Mouse (Mus musculus) stomach, embryonic 14.5 days (tissue): Measurements from ENCODE around the gene Sparcl1. TPM values are rescaled to one million over a fixed set of nuclear protein-coding genes. Genes with fewer than 3 reads are reported as not detected.

ENCODE experiments used
- ATAC-seq: fragments of 200-750 bp; cut with Nextera tagmentation; 2 replicates; pipeline ENCODE4 v1.8.0; 2017; ENCODE audit warnings: low read depth, moderate TSS enrichment; ENCODE audit not compliant: insufficient number of reproducible peaks, insufficient read depth, low FRiP score
- H3K27ac ChIP-seq: fragments of 300-500 bp; sonication (generic); 2 replicates; pipeline ENCODE4 v1.5.1; 2014; ENCODE audit warnings: mild to moderate bottlenecking, low read length, moderate library complexity, mixed read lengths
- H3K27me3 ChIP-seq: fragments of 300-500 bp; sonication (generic); 2 replicates; pipeline ENCODE4 v1.6.1; 2014; ENCODE audit warnings: low read length, control low read depth, mixed read lengths; ENCODE audit not compliant: control insufficient read depth, insufficient read depth
- H3K36me3 ChIP-seq: fragments of 300-500 bp; sonication (generic); 2 replicates; pipeline ENCODE4 v1.6.1; 2014; ENCODE audit warnings: mild to moderate bottlenecking, control low read depth, low read length, moderate library complexity, mixed read lengths; ENCODE audit not compliant: control insufficient read depth, insufficient read depth
- H3K4me1 ChIP-seq: fragments of 300-500 bp; sonication (generic); 2 replicates; pipeline ENCODE4 v1.6.1; 2014; ENCODE audit warnings: low read length, control low read depth, mixed read lengths; ENCODE audit not compliant: control insufficient read depth, insufficient read depth
- H3K4me2 ChIP-seq: fragments of 300-500 bp; sonication (generic); replicated peaks from 2 replicates; pipeline ENCODE4 v1.6.1; 2014; ENCODE audit warnings: low read depth, low read length, control low read depth
- H3K4me3 ChIP-seq: fragments of 300-500 bp; sonication (generic); 2 replicates; pipeline ENCODE4 v1.5.1; 2014; ENCODE audit warnings: low read depth, low read length, control low read depth
- H3K9ac ChIP-seq: fragments of 300-500 bp; sonication (generic); replicated peaks from 2 replicates; pipeline ENCODE4 v1.6.1; 2014; ENCODE audit warnings: low read depth, mild to moderate bottlenecking, control low read depth, low read length, moderate library complexity, mixed read lengths
- H3K9me3 ChIP-seq: fragments of 300-500 bp; sonication (generic); 2 replicates; pipeline ENCODE4 v1.6.1; 2016; ENCODE audit warnings: low read depth, low read length, control low read depth; ENCODE audit not compliant: control insufficient read depth
- WGBS: fragments of 180-500 bp; shearing (Covaris S2); extraction: QIAGEN DNeasy Blood & Tissue Kit; methylation state at CpG from one replicate; pipeline ENCODE4 v1.1.7; 2014; 5-methylcytosine and 5-hydroxymethylcytosine counted together
- polyA plus RNA-seq: library from polyadenylated mRNA; unstranded; fragments of >200 nt; fragmentation: Nextera tagmentation; extraction: Ambion mirVana; gene quantifications from 2 replicates; pipeline ENCODE4 v1.2.1, GENCODE M21; 2014

The Sparcl1 gene
- polyA plus RNA-seq, 1 experiment from 2014 or later = 300 TPM

DNA sequence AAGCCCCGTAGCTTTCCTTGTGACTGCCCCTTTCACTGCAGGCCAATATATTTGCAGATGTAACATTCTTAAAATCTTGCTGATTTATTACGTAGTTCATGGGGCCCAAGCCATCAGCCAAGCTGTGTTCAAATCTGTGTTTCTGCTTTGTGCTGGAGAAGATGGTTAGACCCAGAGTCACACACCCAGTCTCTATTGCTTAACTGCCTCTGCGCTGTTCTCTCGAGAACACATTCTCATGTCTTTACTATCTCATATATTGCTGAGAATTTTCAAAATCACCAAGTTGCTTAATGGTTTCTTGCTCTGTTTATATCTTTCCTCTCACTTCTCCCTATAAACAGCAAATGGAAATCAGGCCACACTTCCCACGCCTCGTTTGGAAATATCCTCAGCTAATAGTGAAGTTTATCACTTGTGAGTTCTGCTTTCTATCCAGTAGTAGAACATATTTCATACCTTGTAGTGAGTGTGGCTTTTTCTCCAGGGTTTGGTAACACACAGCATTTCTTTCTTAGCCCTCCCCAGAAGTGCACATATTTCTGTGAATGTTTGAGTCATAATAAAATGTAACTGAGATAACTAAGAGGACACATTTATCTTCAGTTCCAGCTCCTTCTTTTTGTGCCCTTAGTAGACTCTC lies 10.6 kb upstream of the Sparcl1 start:
- 49% methylated on average over 6 of the region's 6 CpGs for WGBS
- H3K4me1 ChIP-seq = peaks cover 3% of the 10 kb centered on the region; the same call in 1 of the 2 replicates
- H3K4me3 ChIP-seq = no peak overlapping the region
- H3K27me3 ChIP-seq = no peaks in the 10 kb centered on the region
- no peak overlapping the region; the same call in 1 of the 2 replicates for H3K27ac ChIP-seq
- no peak for ATAC-seq
- H3K9ac ChIP-seq = no peak overlapping the region
- no peaks in the 10 kb centered on the region for H3K36me3 ChIP-seq
- H3K4me2 ChIP-seq = no peak overlapping the region
- no peaks in the 10 kb centered on the region for H3K9me3 ChIP-seq

- ATAC-seq = no peak
Observed at GRCm38 (mm10) chr5:104115890-104116289, 2.4 kb upstream of the Sparcl1 start.

GRCm38 (mm10) chr5:104115118-104115517 lies 1.6 kb upstream of the Sparcl1 start:
- Histone ChIP-seq H3K27me3 (no peaks in the 10 kb centered on the region), H3K9me3 (no peaks in the 10 kb centered on the region), H3K4me2 (no peak overlapping the region), H3K4me3 (no peak overlapping the region), H3K4me1 (peaks cover 24% of the 10 kb centered on the region), H3K36me3 (no peaks in the 10 kb centered on the region), H3K27ac (peak overlapping the region; percentile 86; the same call in 1 of the 2 replicates), H3K9ac (no peak overlapping the region)
- 0 out of 2 replicates have a peak, but pooled peaks have one; percentile 35 for ATAC-seq
- 30% methylated on average over 14 of the region's 14 CpGs for WGBS

More at GRCm38 (mm10) chr5:104115890-104116289, 2.4 kb upstream of the Sparcl1 start:
- H3K27me3 ChIP-seq = no peaks in the 10 kb centered on the region
- H3K4me3 ChIP-seq = no peak overlapping the region
- peaks cover 21% of the 10 kb centered on the region for H3K4me1 ChIP-seq
- H3K4me2 ChIP-seq = no peak overlapping the region
- H3K9ac ChIP-seq = no peak overlapping the region
- 0 out of 2 replicates have a peak overlapping the region, but pooled peaks have one; percentile 33 for H3K27ac ChIP-seq
- H3K36me3 ChIP-seq = no peaks in the 10 kb centered on the region
- no peaks in the 10 kb centered on the region for H3K9me3 ChIP-seq
- 75% methylated on average over 4 of the region's 4 CpGs for WGBS

GRCm38 (mm10) chr5:104112511-104112910 lies 1.0 kb downstream of the Sparcl1 start:
- peak overlapping the region; percentile 41 for H3K9ac ChIP-seq
- H3K4me2 ChIP-seq = peak overlapping the region; percentile 41
- no peaks in the 10 kb centered on the region for H3K27me3 ChIP-seq
- peak overlapping the region; percentile 86 for H3K27ac ChIP-seq
- ATAC-seq = no peak
- H3K4me1 ChIP-seq = peaks cover 39% of the 10 kb centered on the region
- peak overlapping the region; percentile 36 for H3K4me3 ChIP-seq
- 21% methylated on average over 5 of the region's 5 CpGs for WGBS
- no peaks in the 10 kb centered on the region for H3K36me3 ChIP-seq
- H3K9me3 ChIP-seq = no peaks in the 10 kb centered on the region

- Histone ChIP-seq H3K4me3 (peak overlapping the region; percentile 36), H3K36me3 (no peaks in the 10 kb centered on the region), H3K9ac (peak overlapping the region; percentile 41), H3K4me2 (peak overlapping the region; percentile 41), H3K27me3 (no peaks in the 10 kb centered on the region), H3K4me1 (peaks cover 39% of the 10 kb centered on the region), H3K9me3 (no peaks in the 10 kb centered on the region), H3K27ac (peak overlapping the region; percentile 86)
- no peak for ATAC-seq
- WGBS = 14% methylated on average over 9 of the region's 9 CpGs
Observed at GRCm38 (mm10) chr5:104112016-104112415, 1.5 kb downstream of the Sparcl1 start.

GRCm38 (mm10) chr5:104110171-104110920 lies 3.2 kb downstream of the Sparcl1 start:
- no peaks in the 10 kb centered on the region for H3K9me3 ChIP-seq
- no peak for ATAC-seq
- H3K4me3 ChIP-seq = peak overlapping the region; percentile 36; the same call in 1 of the 2 replicates
- peak overlapping the region; percentile 86; the same call in 1 of the 2 replicates for H3K27ac ChIP-seq
- WGBS = 49% methylated on average over 9 of the region's 9 CpGs
- no peaks in the 10 kb centered on the region for H3K27me3 ChIP-seq
- H3K9ac ChIP-seq = no peak overlapping the region
- H3K36me3 ChIP-seq = no peaks in the 10 kb centered on the region
- peaks cover 37% of the 10 kb centered on the region for H3K4me1 ChIP-seq
- peak overlapping the region; percentile 41 for H3K4me2 ChIP-seq

GRCm38 (mm10) chr5:104109516-104109915 lies 4.0 kb downstream of the Sparcl1 start:
- ATAC-seq = no peak
- peak overlapping the region; percentile 86; the same call in 1 of the 2 replicates for H3K27ac ChIP-seq
- H3K27me3 ChIP-seq = no peaks in the 10 kb centered on the region
- H3K9me3 ChIP-seq = no peaks in the 10 kb centered on the region
- H3K4me1 ChIP-seq = peaks cover 31% of the 10 kb centered on the region
- H3K9ac ChIP-seq = no peak overlapping the region
- H3K4me2 ChIP-seq = peak overlapping the region; percentile 41
- 24% methylated on average over 3 of the region's 3 CpGs for WGBS
- H3K36me3 ChIP-seq = no peaks in the 10 kb centered on the region
- no peak overlapping the region for H3K4me3 ChIP-seq

DNA sequence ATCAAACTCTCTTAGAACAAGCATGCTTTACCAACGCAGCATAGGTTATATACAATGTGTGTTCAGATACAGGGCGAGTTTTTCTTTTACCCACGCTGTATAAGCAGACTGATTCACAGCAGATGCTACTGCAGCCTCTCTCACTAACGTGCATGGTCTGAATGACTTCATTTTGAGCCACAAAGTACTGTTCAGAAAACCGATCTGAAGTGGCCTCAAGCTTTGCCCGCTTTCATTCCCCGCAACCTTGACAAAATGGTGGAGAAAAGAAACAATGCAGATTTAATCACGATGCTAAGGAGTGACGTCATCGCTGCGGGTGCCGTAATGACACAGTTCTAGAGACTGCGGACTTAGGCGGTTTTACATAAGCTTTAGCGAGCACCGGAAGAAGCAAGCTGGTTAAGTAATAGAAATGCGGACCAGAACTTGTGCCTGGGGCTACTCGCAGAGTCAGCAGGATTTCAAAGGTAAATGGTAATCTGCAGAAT lies 4.6 kb downstream of the Sparcl1 start:
- 18% methylated on average over 18 of the region's 18 CpGs for WGBS
- H3K9me3 ChIP-seq = no peaks in the 10 kb centered on the region
- no peak for ATAC-seq
- H3K4me1 ChIP-seq = peaks cover 31% of the 10 kb centered on the region
- peak overlapping the region; percentile 86 for H3K27ac ChIP-seq
- H3K36me3 ChIP-seq = no peaks in the 10 kb centered on the region
- no peak overlapping the region for H3K9ac ChIP-seq
- peak overlapping the region; percentile 41 for H3K4me2 ChIP-seq
- no peaks in the 10 kb centered on the region for H3K27me3 ChIP-seq
- H3K4me3 ChIP-seq = no peak overlapping the region
